Mouse (Mus musculus) adrenal gland, postnatal 4 days (tissue): ENCODE data around the gene Rbm46. TPM values are rescaled to one million over a fixed set of nuclear protein-coding genes. Genes with fewer than 3 reads are reported as not detected.

Source experiments
- DNase-seq, 2 experiments: peaks; one replicate each; pipeline ENCODE4 v3.0.0; 2021 to 2022; ENCODE audit warnings: low spot score in 2 of 2, mixed read lengths in 2 of 2
- total RNA-seq, 2 experiments: library from RNA; stranded (reverse); gene quantifications; 2 replicates each; pipeline ENCODE4 v1.2.3; 2021

The Rbm46 gene
- total RNA-seq, 2 experiments from 2014 or later, result 1.1 to 1.2 TPM

- no peak for DNase-seq
Observed at GRCm38 (mm10) chr3:82791663-82792062, 84.6 kb downstream of the Rbm46 start.

Other genes starting within 250 kb of the Rbm46 start
- under 1 TPM; 0.06 to 0.93 TPM for gene Lrat, start 27.5 kb upstream of the Rbm46 start, total RNA-seq
- 100 to 1,000 TPM in 1 of 2 experiments, 1 to 10 TPM in 1; 7.6 to 283 TPM for gene Fgg, start 131.2 kb upstream of the Rbm46 start, total RNA-seq
- gene Fga, start 149.6 kb upstream of the Rbm46 start, total RNA-seq, result 100 to 1,000 TPM in 1 of 2 experiments, 1 to 10 TPM in 1; 8.3 to 344 TPM
- 100 to 1,000 TPM in 1 of 2 experiments, 1 to 10 TPM in 1; 4.0 to 144 TPM for gene Fgb, start 173.4 kb upstream of the Rbm46 start, total RNA-seq
- 10 to 100 TPM; 53.2 to 59.1 TPM for gene Plrg1, start 179.0 kb upstream of the Rbm46 start, total RNA-seq